8 mouse cellular contexts compared by ENCODE assay signal in genomic region chr11:75169405-75170080, GRCm38 (mm10). TPM values are rescaled to one million over a fixed set of nuclear protein-coding genes. Genes with fewer than 3 reads are reported as not detected.
DNase-seq lines count a peak whose midpoint lies in the region; ATAC-seq and TF ChIP-seq lines count a peak whose summit lies in the region.

TSS of gene Hic1 (minus strand) at chr11:75169519.

- whole genome bisulfite sequencing in thymus, adult 2 months, result 9% methylated on average over 23 of the region's 23 CpGs
- WGBS in liver, embryonic 16.5 days (ENCODE audit: insufficient replicate concordance), result 6% methylated on average over 23 of the region's 23 CpGs

- no peaks in the 10 kb centered on the region for H3K36me3 ChIP-seq in thymus, adult 2 months (ENCODE audit: control insufficient read depth, insufficient read depth, low read length)
- no peaks in the 10 kb centered on the region for H3K36me3 ChIP-seq in liver, embryonic 16.5 days (ENCODE audit: control insufficient read depth, insufficient read depth)

- peaks cover 45% of the 10 kb centered on the region for H3K27me3 ChIP-seq in thymus, adult 2 months (ENCODE audit: control insufficient read depth, insufficient read depth, low read length)
- H3K27me3 ChIP-seq in liver, embryonic 16.5 days (ENCODE audit: control insufficient read depth, insufficient read depth, low read depth, low read length), result peaks cover 95% of the 10 kb centered on the region

- H3K27ac ChIP-seq in thymus, adult 2 months (ENCODE audit: control insufficient read depth, insufficient read depth, low read length), result no peak within 1 kb of the TSS
- peak within 1 kb of the TSS; percentile 19; the same call in 1 of the 2 replicates for H3K27ac ChIP-seq in liver, embryonic 16.5 days (ENCODE audit: low read length)

- TF ChIP-seq POLR2A in thymus, adult 2 months (IDR thresholded peaks at IDR 0.05; ENCODE audit: control insufficient read depth, extremely low read depth, insufficient read depth, low read length, poor library complexity), result no peak

- peak; percentile 62 for DNase-seq in cerebellum, adult 11-12 months
- no peak for DNase-seq in cerebellum, postnatal 4 days (ENCODE audit: low spot score in 2 of 2)
- no peak for DNase-seq in thymus, adult 2 months
- no peak for DNase-seq in thymus, postnatal 36 days
- DNase-seq in heart, postnatal 25 days (ENCODE audit: low spot score), result no peak
- DNase-seq in thymus, postnatal 4 days, result peak; percentile 35

- TF ChIP-seq CTCF in thymus, adult 2 months (IDR thresholded peaks at IDR 0.05; ENCODE audit: borderline replicate concordance, control insufficient read depth, extremely low read depth, insufficient read depth, low read length, poor library complexity), result no peak

- peak within 1 kb of the TSS; percentile 43; the same call in 1 of the 2 replicates for H3K9ac ChIP-seq in liver, embryonic 16.5 days (ENCODE audit: low read depth, low read length)

- peaks cover 64% of the 10 kb centered on the region for H3K4me1 ChIP-seq in thymus, adult 2 months (replicated peaks; ENCODE audit: control insufficient read depth, insufficient read depth, low read length)
- peaks cover 63% of the 10 kb centered on the region for H3K4me1 ChIP-seq in liver, embryonic 16.5 days (ENCODE audit: control insufficient read depth, low read depth, low read length)

- no peak for ATAC-seq in liver, embryonic 16.5 days (ENCODE audit: low read depth)
- no peak for ATAC-seq in inflammation-experienced regulatory T-cells, adult 6 months

- no peaks in the 10 kb centered on the region for H3K9me3 ChIP-seq in liver, embryonic 16.5 days (replicated peaks; ENCODE audit: control insufficient read depth, low read length)

- peak within 1 kb of the TSS; percentile 34 for H3K4me3 ChIP-seq in thymus, adult 2 months (ENCODE audit: control insufficient read depth, insufficient read depth, low read length)
- H3K4me3 ChIP-seq in liver, embryonic 16.5 days (ENCODE audit: low read depth, low read length), result peak within 1 kb of the TSS; percentile 60

- intact Hi-C loops in heart, postnatal 25 days (cut with DNase I), result loop anchor here (1.0 to 10.0 kb wide), 5 partner anchors 188 to 345 kb away; partner anchors contain the start of genes Prpf8, Smg6 and Srr

- peak within 1 kb of the TSS; percentile 77 for H3K4me2 ChIP-seq in liver, embryonic 16.5 days (ENCODE audit: low read depth, low read length)

RNA-seq across cellular contexts. Expression of gene Hic1, which starts in this region (rescaled TPM):
- polyA plus RNA-seq in thymus, adult 2 months (2012; rRNA removed), result 10.6 and 14.1 TPM in 2 replicates
- 10 to 100 TPM; 15.3 to 19.2 TPM for total RNA-seq in heart, postnatal 25 days (2021)
- polyA plus RNA-seq in liver, embryonic 16.5 days (2015; fragmentation: Nextera tagmentation; extraction: Ambion mirVana), result 0.44 and 1.0 TPM in 2 replicates
- under 1 TPM; 0.21 to 0.50 (median 0.38) TPM for polyA plus RNA-seq in inflammation-experienced regulatory T-cells, adult 6 months (2017; shearing (Covaris generic))

Comparison
In these comparisons a context has a peak if more than half of its experiments do, and no peak if none do; other contexts are left out.
1. DNase-seq: peak in cerebellum, adult 11-12 months (single experiment) and thymus, postnatal 4 days (single experiment); none in cerebellum, postnatal 4 days (0 of 2), thymus, adult 2 months (single experiment), thymus, postnatal 36 days (0 of 2) and heart, postnatal 25 days (single experiment).